Mouse (Mus musculus) olfactory bulb, adult 2 months (tissue): ENCODE measurements around the gene Olfr826. TPM values are rescaled to one million over a fixed set of nuclear protein-coding genes. Genes with fewer than 3 reads are reported as not detected.
"Not testable (repeated sequence)": the region's sequence is repeated elsewhere in the genome, so short reads cannot be mapped to it uniquely, and the experiment has no call there.

ENCODE experiments used
- H3K27ac ChIP-seq: fragments of 200-500 bp; 2 replicates; pipeline ENCODE4 v1.5.1; 2012; ENCODE audit warnings: low read depth, low read length; ENCODE audit not compliant: insufficient read depth
- H3K4me1 ChIP-seq: fragments of 200-500 bp; 2 replicates; pipeline ENCODE4 v1.6.1; 2012; ENCODE audit warnings: low read length; ENCODE audit not compliant: control insufficient read depth, insufficient read depth
- H3K4me3 ChIP-seq: fragments of 200-500 bp; 2 replicates; pipeline ENCODE4 v1.5.1; 2012; ENCODE audit warnings: mild to moderate bottlenecking, low read depth, low read length, moderate library complexity; ENCODE audit not compliant: insufficient read depth
- CTCF ChIP-seq: fragments of 200-500 bp; IDR thresholded peaks from 2 replicates; pipeline ENCODE4 v1.5.1; 2012; ENCODE audit warnings: low read depth, mild to moderate bottlenecking, low read length, moderate library complexity; ENCODE audit not compliant: insufficient read depth
- POLR2A ChIP-seq: fragments of 200-500 bp; IDR thresholded peaks from 2 replicates; pipeline ENCODE4 v1.6.1; 2012; ENCODE audit warnings: mild to moderate bottlenecking, low read depth, low read length, moderate library complexity; ENCODE audit not compliant: insufficient read depth
- polyA plus RNA-seq: library from polyadenylated mRNA; stranded (reverse); fragments of >200 nt; gene quantifications from 2 replicates; pipeline ENCODE4 v1.2.4, GENCODE M21; 2012; ENCODE audit warnings: low replicate concordance; ENCODE audit not compliant: missing spikeins, insufficient read depth, insufficient read length

Olfr826 gene
- polyA plus RNA-seq, 1 experiment = not detected

DNA sequence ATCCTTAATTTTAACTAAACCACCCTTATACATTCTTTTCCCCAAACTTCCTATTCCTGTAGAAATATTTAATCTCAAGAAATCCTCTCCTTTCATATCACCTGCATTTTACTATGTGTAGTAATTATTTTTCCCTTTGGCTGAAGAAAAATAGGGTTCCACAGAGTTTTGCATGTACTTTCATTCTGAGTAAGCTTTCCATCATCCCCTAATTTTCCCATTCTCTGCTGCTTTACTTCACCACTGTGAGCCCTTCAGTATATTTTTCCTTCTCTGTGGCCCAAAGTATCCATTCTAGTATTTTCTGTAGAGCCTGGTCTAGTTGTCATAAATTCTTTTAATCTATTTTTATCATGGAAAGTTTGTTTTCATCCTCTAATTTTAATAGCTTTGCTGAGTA lies 49.2 kb downstream of the Olfr826 start:
- no peak overlapping the region for H3K4me3 ChIP-seq
- H3K4me1 ChIP-seq = no peaks in the 10 kb centered on the region
- H3K27ac ChIP-seq = no peak overlapping the region
- TF ChIP-seq POLR2A (no peak), CTCF (no peak)

- not testable (repeated sequence) for H3K4me3 ChIP-seq, H3K4me1 ChIP-seq, H3K27ac ChIP-seq
Measured at GRCm38 (mm10) chr10:130129900-130130299, 54.1 kb downstream of the Olfr826 start, which contains the start of gene Olfr824. TSS of gene Olfr824 (minus strand) at chr10:130130000.

Other genes with a start within 250 kb of the Olfr826 start
- gene Olfr818, start 235.1 kb downstream of the Olfr826 start, polyA plus RNA-seq = not detected in 2 replicates
- gene Olfr819, start 216.9 kb downstream of the Olfr826 start, polyA plus RNA-seq = not detected in 2 replicates
- not detected in 2 replicates for gene Olfr247, start 208.0 kb downstream of the Olfr826 start, polyA plus RNA-seq
- not detected in 2 replicates for gene Gm10310, start 199.1 kb downstream of the Olfr826 start, polyA plus RNA-seq
- gene Olfr820, start 171.6 kb downstream of the Olfr826 start, polyA plus RNA-seq = not detected in 2 replicates
- not detected in 2 replicates for gene Olfr821, start 153.8 kb downstream of the Olfr826 start, polyA plus RNA-seq
- gene Olfr822, start 113.0 kb downstream of the Olfr826 start, polyA plus RNA-seq = not detected in 2 replicates
- gene Olfr823, start 68.8 kb downstream of the Olfr826 start, polyA plus RNA-seq = not detected in 2 replicates
- gene Olfr824, start 54.2 kb downstream of the Olfr826 start, polyA plus RNA-seq = not detected in 2 replicates
- gene Olfr825, start 17.4 kb downstream of the Olfr826 start, polyA plus RNA-seq = not detected in 2 replicates
- gene Olfr827, start 30.2 kb upstream of the Olfr826 start, polyA plus RNA-seq = not detected in 2 replicates
- gene Neurod4, start 96.1 kb upstream of the Olfr826 start, polyA plus RNA-seq = not detected in 2 replicates
- not detected in 2 replicates for gene Tespa1, start 138.7 kb upstream of the Olfr826 start, polyA plus RNA-seq
- gene Vmn2r84, start 210.1 kb upstream of the Olfr826 start, polyA plus RNA-seq = not detected in 2 replicates
- gene Vmn2r85, start 245.5 kb upstream of the Olfr826 start, polyA plus RNA-seq = not detected in 2 replicates